Mouse (Mus musculus) 3T3-L1 (cell line): Measurements from ENCODE around the gene Rbms3.

Experiments
- DNase-seq: peaks from one replicate; pipeline ENCODE4 v3.0.0-alpha.2; 2015; ENCODE audit warnings: low read depth, low spot score

Rbms3 gene

GRCm38 (mm10) chr9:116905646-116906045 lies 724.1 kb downstream of the Rbms3 start:
- no peak for DNase-seq

- peak; percentile 76 for DNase-seq
Measured at GRCm38 (mm10) chr9:116903304-116903993, 726.3 kb downstream of the Rbms3 start.

GRCm38 (mm10) chr9:116899403-116899802 lies 730.3 kb downstream of the Rbms3 start:
- DNase-seq: no peak

- DNase-seq: no peak
Measured at GRCm38 (mm10) chr9:116886973-116887680, 742.6 kb downstream of the Rbms3 start.

GRCm38 (mm10) chr9:116885617-116886016 lies 744.1 kb downstream of the Rbms3 start:
- DNase-seq: no peak

- no peak for DNase-seq
Measured at GRCm38 (mm10) chr9:116880503-116880902, 749.2 kb downstream of the Rbms3 start.

- no peak for DNase-seq
Measured at GRCm38 (mm10) chr9:116879600-116880457, 749.9 kb downstream of the Rbms3 start.

- DNase-seq: no peak
Measured at GRCm38 (mm10) chr9:116876786-116877185, 752.9 kb downstream of the Rbms3 start.

GRCm38 (mm10) chr9:116873976-116874320 lies 755.8 kb downstream of the Rbms3 start:
- DNase-seq: peak; percentile 37

GRCm38 (mm10) chr9:116873033-116873975 lies 756.4 kb downstream of the Rbms3 start:
- peak; percentile 68 for DNase-seq

- DNase-seq: no peak
Measured at GRCm38 (mm10) chr9:116872346-116872745, 757.4 kb downstream of the Rbms3 start.

GRCm38 (mm10) chr9:116871576-116871975 lies 758.1 kb downstream of the Rbms3 start:
- DNase-seq: no peak

GRCm38 (mm10) chr9:116866060-116866459 lies 763.7 kb downstream of the Rbms3 start:
- no peak for DNase-seq

- DNase-seq: peak; percentile 50
Measured at GRCm38 (mm10) chr9:116863626-116864025, 766.1 kb downstream of the Rbms3 start.

- DNase-seq: no peak
Measured at GRCm38 (mm10) chr9:116862341-116862740, 767.4 kb downstream of the Rbms3 start.

GRCm38 (mm10) chr9:116857861-116858595 lies 771.7 kb downstream of the Rbms3 start:
- DNase-seq: no peak

- no peak for DNase-seq
Measured at GRCm38 (mm10) chr9:116857151-116857550, 772.6 kb downstream of the Rbms3 start.

- no peak for DNase-seq
Measured at GRCm38 (mm10) chr9:116855744-116856143, 774.0 kb downstream of the Rbms3 start.

- DNase-seq: peak; percentile 19
Measured at GRCm38 (mm10) chr9:116848905-116849304, 780.8 kb downstream of the Rbms3 start.

- DNase-seq: peak; percentile 54
Measured at GRCm38 (mm10) chr9:116848166-116848565, 781.5 kb downstream of the Rbms3 start.
